Mouse (Mus musculus) CH12.LX (cell line): ENCODE data around the gene Fbxo47. TPM values are rescaled to one million over a fixed set of nuclear protein-coding genes. Genes with fewer than 3 reads are reported as not detected.

Experiments
- DNase-seq: peaks from one replicate; pipeline ENCODE4 v3.0.0-alpha.2; 2013; ENCODE audit errors: extremely low read depth
- H3K27ac ChIP-seq: 2 replicates; pipeline ENCODE4 v1.5.1; 2012; ENCODE audit warnings: low read depth, mild to moderate bottlenecking, control low read depth, moderate library complexity; ENCODE audit not compliant: insufficient read depth
- H3K27me3 ChIP-seq: replicated peaks from 2 replicates; pipeline ENCODE3; 2012; ENCODE audit warnings: inconsistent platforms
- H3K36me3 ChIP-seq, 2 experiments: replicated peaks in 1 of 2; 2 replicates each; pipeline versions ENCODE3 to v1.6.1; 2012; ENCODE audit warnings: inconsistent platforms in 1 of 2, low read length in 1 of 2, mild to moderate bottlenecking in 1 of 2, mixed read lengths in 1 of 2, moderate library complexity in 1 of 2; ENCODE audit not compliant: control insufficient read depth in 1 of 2, insufficient read depth in 1 of 2
- H3K4me1 ChIP-seq, 2 experiments: 2 replicates each; pipeline ENCODE4 v1.6.1; 2012; ENCODE audit warnings: inconsistent platforms in 1 of 2, moderate library complexity in 1 of 2; ENCODE audit not compliant: insufficient read depth in 2 of 2, control insufficient read depth in 1 of 2
- H3K4me2 ChIP-seq: 2 replicates; pipeline ENCODE4 v1.6.1; 2012; ENCODE audit warnings: low read depth, mild to moderate bottlenecking, control low read depth; ENCODE audit not compliant: poor library complexity, insufficient read depth, severe bottlenecking
- H3K4me3 ChIP-seq, 3 experiments: fragments of 150-350 bp in 1 of 3; sonication (generic) in 1 of 3; replicated peaks in 1 of 3; 2 replicates each; pipeline versions ENCODE3 to v1.5.1; 2011 to 2012; ENCODE audit warnings: low read depth in 2 of 3, low read length in 2 of 3, mild to moderate bottlenecking in 2 of 3, moderate library complexity in 2 of 3, control low read depth in 1 of 3, improper control_type of control experiment in 1 of 3, inconsistent platforms in 1 of 3, mixed read lengths in 1 of 3; ENCODE audit not compliant: poor library complexity in 1 of 3
- H3K79me2 ChIP-seq: replicated peaks from 2 replicates; pipeline ENCODE4 v1.6.1; 2012; ENCODE audit warnings: mild to moderate bottlenecking, moderate library complexity; ENCODE audit not compliant: control insufficient read depth, poor library complexity, insufficient read depth, severe bottlenecking; ENCODE audit errors: extremely low read depth
- H3K9ac ChIP-seq: 2 replicates; pipeline ENCODE4 v1.6.1; 2012; ENCODE audit warnings: low read depth, mild to moderate bottlenecking, control low read depth, moderate library complexity; ENCODE audit not compliant: insufficient read depth
- H3K9me3 ChIP-seq: replicated peaks from 2 replicates; pipeline ENCODE3; 2012; ENCODE audit warnings: low read length, inconsistent platforms, mixed read lengths
- CHD1 ChIP-seq: IDR thresholded peaks from 2 replicates; pipeline ENCODE4 v1.6.1; 2012; ENCODE audit warnings: low read depth, low read length, improper control_type of control experiment, inconsistent platforms
- CHD2 ChIP-seq: IDR thresholded peaks from 2 replicates; pipeline ENCODE4 v1.6.1; 2011; ENCODE audit warnings: low read length, improper control_type of control experiment
- CTCF ChIP-seq, 2 experiments: IDR thresholded peaks in 1 of 2; conservative IDR thresholded peaks in 1 of 2; 2 replicates each; pipeline ENCODE4 v1.5.1; 2011 to 2012; ENCODE audit warnings: low read depth in 2 of 2, low read length in 2 of 2, improper control_type of control experiment in 1 of 2, inconsistent platforms in 1 of 2, mild to moderate bottlenecking in 1 of 2, moderate library complexity in 1 of 2
- E2F4 ChIP-seq: IDR thresholded peaks from 2 replicates; pipeline ENCODE4 v1.6.1; 2011; ENCODE audit warnings: low read depth, low read length, improper control_type of control experiment; ENCODE audit not compliant: insufficient replicate concordance
- ELF1 ChIP-seq: IDR thresholded peaks from 2 replicates; pipeline ENCODE4 v1.6.1; 2014; ENCODE audit warnings: low read depth, mild to moderate bottlenecking, inconsistent platforms, low read length, improper control_type of control experiment
- EP300 ChIP-seq: IDR thresholded peaks from 2 replicates; pipeline ENCODE4 v1.6.1; 2011; ENCODE audit warnings: low read length, improper control_type of control experiment
- ETS1 ChIP-seq: conservative IDR thresholded peaks from 2 replicates; pipeline ENCODE4 v1.6.1; 2012; ENCODE audit warnings: low read depth, mild to moderate bottlenecking, inconsistent platforms, low read length, improper control_type of control experiment, moderate library complexity
- GABPA ChIP-seq: IDR thresholded peaks from 2 replicates; pipeline ENCODE4 v1.6.1; 2012; ENCODE audit warnings: low read depth, low read length, improper control_type of control experiment, inconsistent platforms; ENCODE audit not compliant: insufficient replicate concordance
- HCFC1 ChIP-seq: IDR thresholded peaks from 2 replicates; pipeline ENCODE4 v1.6.1; 2012; ENCODE audit warnings: low read depth, mild to moderate bottlenecking, inconsistent platforms, low read length, improper control_type of control experiment
- IRF4 ChIP-seq: IDR thresholded peaks from 2 replicates; pipeline ENCODE4 v1.6.1; 2014; ENCODE audit warnings: low read depth, mild to moderate bottlenecking, inconsistent platforms, low read length, improper control_type of control experiment
- JUN ChIP-seq: IDR thresholded peaks from 2 replicates; pipeline ENCODE4 v1.6.1; 2011; ENCODE audit warnings: low read depth, mild to moderate bottlenecking, low read length, improper control_type of control experiment, moderate library complexity; ENCODE audit not compliant: insufficient read depth
- JUND ChIP-seq: conservative IDR thresholded peaks from 2 replicates; pipeline ENCODE4 v1.6.1; 2011; ENCODE audit warnings: low read depth, low read length, improper control_type of control experiment
- KAT2A ChIP-seq: IDR thresholded peaks from 2 replicates; pipeline ENCODE4 v1.6.1; 2012; ENCODE audit warnings: low read length, improper control_type of control experiment, inconsistent platforms; ENCODE audit not compliant: insufficient replicate concordance
- MAFK ChIP-seq: IDR thresholded peaks from 2 replicates; pipeline ENCODE4 v1.6.1; 2011; ENCODE audit warnings: low read length, improper control_type of control experiment; ENCODE audit not compliant: insufficient replicate concordance
- MAX ChIP-seq: IDR thresholded peaks from 2 replicates; pipeline ENCODE4 v1.6.1; 2011; ENCODE audit warnings: low read length, improper control_type of control experiment
- MAZ ChIP-seq: IDR thresholded peaks from 2 replicates; pipeline ENCODE4 v1.6.1; 2012; ENCODE audit warnings: low read depth, mild to moderate bottlenecking, inconsistent platforms, low read length, improper control_type of control experiment, moderate library complexity
- MEF2A ChIP-seq: IDR thresholded peaks from 2 replicates; pipeline ENCODE4 v1.6.1; 2014; ENCODE audit warnings: low read depth, mild to moderate bottlenecking, inconsistent platforms, low read length, improper control_type of control experiment, borderline replicate concordance
- MXI1 ChIP-seq: IDR thresholded peaks from 2 replicates; pipeline ENCODE4 v1.6.1; 2011; ENCODE audit warnings: mild to moderate bottlenecking, low read depth, low read length, improper control_type of control experiment
- MYC ChIP-seq: IDR thresholded peaks from 2 replicates; pipeline ENCODE4 v1.6.1; 2011; ENCODE audit warnings: low read depth, mild to moderate bottlenecking, improper control_type of control experiment, low read length
- NELFE ChIP-seq: IDR thresholded peaks from 2 replicates; pipeline ENCODE4 v1.6.1; 2011; ENCODE audit warnings: low read depth, low read length, improper control_type of control experiment
- NRF1 ChIP-seq: IDR thresholded peaks from 2 replicates; pipeline ENCODE4 v1.6.1; 2014; ENCODE audit warnings: low read depth, mild to moderate bottlenecking, inconsistent platforms, low read length, improper control_type of control experiment, moderate library complexity
- PAX5 ChIP-seq: IDR thresholded peaks from 2 replicates; pipeline ENCODE4 v1.6.1; 2012; ENCODE audit warnings: low read length, inconsistent platforms, mixed read lengths
- POLR2A ChIP-seq: IDR thresholded peaks from 2 replicates; pipeline ENCODE4 v1.6.1; 2011; ENCODE audit warnings: low read depth, mild to moderate bottlenecking, improper control_type of control experiment, low read length
- POLR2AphosphoS2 ChIP-seq: IDR thresholded peaks from 2 replicates; pipeline ENCODE4 v1.6.1; 2011; ENCODE audit warnings: low read depth, low read length, improper control_type of control experiment
- RAD21 ChIP-seq: IDR thresholded peaks from 2 replicates; pipeline ENCODE4 v1.6.1; 2011; ENCODE audit warnings: low read depth, mild to moderate bottlenecking, low read length, improper control_type of control experiment, moderate library complexity
- RCOR1 ChIP-seq: conservative IDR thresholded peaks from 2 replicates; pipeline ENCODE4 v1.6.1; 2012; ENCODE audit warnings: low read depth, mild to moderate bottlenecking, inconsistent platforms, low read length, improper control_type of control experiment
- SIN3A ChIP-seq: IDR thresholded peaks from 2 replicates; pipeline ENCODE4 v1.6.1; 2012; ENCODE audit warnings: low read length, improper control_type of control experiment, inconsistent platforms
- SMC3 ChIP-seq: IDR thresholded peaks from 2 replicates; pipeline ENCODE4 v1.6.1; 2011; ENCODE audit warnings: low read depth, low read length, improper control_type of control experiment
- TBP ChIP-seq: conservative IDR thresholded peaks from 2 replicates; pipeline ENCODE4 v1.6.1; 2011; ENCODE audit warnings: low read depth, low read length, improper control_type of control experiment
- TCF12 ChIP-seq: IDR thresholded peaks from 2 replicates; pipeline ENCODE4 v1.6.1; 2014; ENCODE audit warnings: low read depth, mild to moderate bottlenecking, inconsistent platforms, low read length, improper control_type of control experiment
- UBTF ChIP-seq: IDR thresholded peaks from 2 replicates; pipeline ENCODE4 v1.6.1; 2012; ENCODE audit warnings: low read depth, mild to moderate bottlenecking, inconsistent platforms, low read length, improper control_type of control experiment, moderate library complexity
- USF1 ChIP-seq: IDR thresholded peaks from 2 replicates; pipeline ENCODE4 v1.6.1; 2014; ENCODE audit warnings: low read depth, mild to moderate bottlenecking, inconsistent platforms, low read length, improper control_type of control experiment
- USF2 ChIP-seq: conservative IDR thresholded peaks from 2 replicates; pipeline ENCODE4 v1.6.1; 2011; ENCODE audit warnings: low read depth, low read length, improper control_type of control experiment
- ZC3H11A ChIP-seq: IDR thresholded peaks from 2 replicates; pipeline ENCODE4 v1.6.1; 2012; ENCODE audit warnings: low read depth, mild to moderate bottlenecking, inconsistent platforms, low read length, improper control_type of control experiment
- ZKSCAN1 ChIP-seq: IDR thresholded peaks from 2 replicates; pipeline ENCODE4 v1.6.1; 2012; ENCODE audit warnings: low read depth, inconsistent platforms, low read length, improper control_type of control experiment, borderline replicate concordance
- ZMIZ1 ChIP-seq: IDR thresholded peaks from 2 replicates; pipeline ENCODE4 v1.6.1; 2012; ENCODE audit warnings: low read depth, mild to moderate bottlenecking, inconsistent platforms, low read length, improper control_type of control experiment
- ZNF384 ChIP-seq: IDR thresholded peaks from 2 replicates; pipeline ENCODE4 v1.6.1; 2012; ENCODE audit warnings: low read depth, low read length, improper control_type of control experiment, inconsistent platforms
- dilution Hi-C: fragments of 300-500 bp; cut with MboI; formaldehyde crosslinking; loops from 2 replicates; pipeline ENCODE4 v1.14.3; 2020; ENCODE audit warnings: low sequenced_read_pairs; ENCODE audit not compliant: extremely low pct_unique_long_range_greater_than_20kb, extremely low pct_ligation_motif_present
- in situ Hi-C: fragments of 300-500 bp; cut with MboI; formaldehyde crosslinking; loops from 3 replicates; pipeline ENCODE4 v1.14.3; 2019; ENCODE audit warnings: low sequenced_read_pairs, low pct_ligation_motif_present, low pct_unique_long_range_greater_than_20kb, mixed read lengths
- polyA plus RNA-seq: library from polyadenylated mRNA; unstranded; fragments of >175 nt; gene quantifications from 2 replicates; pipeline ENCODE4 v1.2.1, GENCODE M21; 2012; ENCODE audit warnings: low read depth; ENCODE audit not compliant: insufficient read length
- total RNA-seq, 2 experiments: library from RNA; depleted of rRNA; stranded (reverse); fragments of 300-350 nt in 1 of 2; fragments of >200 nt in 1 of 2; gene quantifications; 2 replicates each; pipeline ENCODE4 v1.2.3; 2012 to 2014

Gene Fbxo47
- 0.80 and 1.1 TPM in 2 replicates for total RNA-seq (2012; rRNA removed)
- total RNA-seq (2014; rRNA removed): 2.1 and 3.0 TPM in 2 replicates
- 1.8 and 2.0 TPM in 2 replicates for polyA plus RNA-seq

GRCm38 (mm10) chr11:97883918-97884600 is at the start of gene Fbxo47:
Gene Fbxo47, minus strand, starts transcription at chr11:97884154.
- in situ Hi-C loops (loop anchor here (5.0 kb wide), 1 partner anchor 87 kb away; the partner anchor contains the start of gene Lasp1), dilution Hi-C loops (no loop called here)
- Histone ChIP-seq H3K4me2 (peak within 1 kb of the TSS; percentile 30; the same call in 1 of the 2 replicates), H3K36me3 (peaks cover 0 to 5% of the 10 kb centered on the region in 2 experiments), H3K27me3 (no peaks in the 10 kb centered on the region), H3K4me1 (peaks cover 3 to 30% of the 10 kb centered on the region in 2 experiments), H3K9me3 (peaks cover 4% of the 10 kb centered on the region), H3K27ac (peak within 1 kb of the TSS; percentile 17; the same call in 1 of the 2 replicates), H3K9ac (peak within 1 kb of the TSS; percentile 84), H3K79me2 (no peaks in the 10 kb centered on the region), H3K4me3 (peak within 1 kb of the TSS; percentile 47 to 79 (median 63))
- DNase-seq: peak; percentile 100
- TF ChIP-seq MXI1: peak; percentile 58; the same call in 1 of the 2 replicates
- TF ChIP-seq USF2: no peak; the same call in 1 of the 2 replicates
- no peak; the same call in 1 of the 2 replicates for TF ChIP-seq MYC
- TF ChIP-seq SMC3: peak; percentile 25
- peak; percentile 37 for TF ChIP-seq ELF1
- TF ChIP-seq SIN3A: no peak; the same call in none of the 2 replicates
- no peak for TF ChIP-seq MAFK
- TF ChIP-seq GABPA: no peak
- no peak for TF ChIP-seq ZKSCAN1
- TF ChIP-seq ZC3H11A: no peak
- TF ChIP-seq ZMIZ1: peak; percentile 95
- TF ChIP-seq KAT2A: 0 out of 2 replicates have a peak, but pooled peaks have one; percentile 39
- no peak for TF ChIP-seq NELFE
- TF ChIP-seq PAX5: no peak
- no peak for TF ChIP-seq JUN
- peak; percentile 73; the same call in 1 of the 2 replicates for TF ChIP-seq MAZ
- TF ChIP-seq CHD1: no peak
- TF ChIP-seq ETS1: no peak; the same call in 1 of the 2 replicates
- TF ChIP-seq CHD2: peak; percentile 55
- TF ChIP-seq USF1: no peak
- peak; percentile 58; the same call in 1 of the 2 replicates for TF ChIP-seq MEF2A
- TF ChIP-seq CTCF (conservative IDR thresholded peaks at IDR 0.05 in 1 of 2, IDR thresholded peaks at IDR 0.05 in 1 of 2; ENCODE audit: low read depth in 2 of 2, low read length in 2 of 2): peak; percentile 26 to 86; a peak in 2 of 4 replicates
- TF ChIP-seq ZNF384: peak; percentile 91
- no peak for TF ChIP-seq NRF1
- TF ChIP-seq HCFC1: peak; percentile 66
- TF ChIP-seq EP300: peak; percentile 15; the same call in 1 of the 2 replicates
- TF ChIP-seq UBTF: no peak
- peak; percentile 68; the same call in 1 of the 2 replicates for TF ChIP-seq RCOR1
- TF ChIP-seq IRF4: peak; percentile 57; the same call in 1 of the 2 replicates
- peak; percentile 73; the same call in 1 of the 2 replicates for TF ChIP-seq TCF12
- TF ChIP-seq MAX: peak; percentile 75
- TF ChIP-seq TBP: peak; percentile 96
- TF ChIP-seq POLR2AphosphoS2: no peak
- TF ChIP-seq POLR2A: peak; percentile 95; the same call in 1 of the 2 replicates
- peak; percentile 66; the same call in 1 of the 2 replicates for TF ChIP-seq JUND
- TF ChIP-seq E2F4: peak; percentile 99
- peak; percentile 73 for TF ChIP-seq RAD21
